Mouse (Mus musculus): ENCODE data around the gene Kcnh1. TPM values are rescaled to one million over a fixed set of nuclear protein-coding genes. Genes with fewer than 3 reads are reported as not detected.

Kcnh1 gene
- polyA plus RNA-seq, 1 experiment from 2014 or later = 0.27 TPM

DNA sequence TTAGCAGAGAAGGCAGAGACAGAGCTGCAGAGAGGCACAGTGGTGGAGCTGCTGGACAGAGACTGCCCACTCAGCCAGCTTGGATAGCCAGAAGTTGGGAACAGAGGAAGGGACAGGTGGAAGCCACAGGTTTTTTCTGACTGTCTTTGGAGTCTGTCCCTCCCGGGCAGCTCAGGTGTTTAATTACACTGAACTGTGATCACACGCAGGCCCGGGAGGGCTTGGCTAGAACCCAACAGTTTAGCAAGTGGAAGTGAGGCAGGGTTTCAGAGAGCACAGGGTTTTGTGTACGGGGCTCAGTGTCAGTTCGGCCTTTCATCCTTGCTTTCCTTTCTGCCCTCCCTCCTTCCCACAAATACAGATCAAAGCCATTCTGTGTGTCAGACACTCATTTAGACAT lies 156.8 kb downstream of the Kcnh1 start:
- H3K9me3 ChIP-seq (ENCODE audit: control insufficient read depth, low read length) = no peaks in the 10 kb centered on the region
- H3K4me3 ChIP-seq (ENCODE audit: low read depth, low read length) = no peak overlapping the region
- H3K4me2 ChIP-seq (replicated peaks; ENCODE audit: low read depth) = no peak overlapping the region
- no peak overlapping the region for H3K27ac ChIP-seq (replicated peaks)
- DNase-seq (ENCODE audit: low spot score) = no peak
- 43% methylated on average over 5 of the region's 5 CpGs for WGBS
- no peak for ATAC-seq (ENCODE audit: low FRiP score, low TSS enrichment)
- no peaks in the 10 kb centered on the region for H3K36me3 ChIP-seq (ENCODE audit: control insufficient read depth, insufficient read depth, low read length)
- TF ChIP-seq EP300 (optimal IDR thresholded peaks at IDR 0.05) (no peak), CTCF (IDR thresholded peaks at IDR 0.05; ENCODE audit: low read depth) (no peak)
- no peak overlapping the region for H3K9ac ChIP-seq (ENCODE audit: low read length)
- H3K27me3 ChIP-seq (ENCODE audit: control insufficient read depth, insufficient read depth, low read length) = no peaks in the 10 kb centered on the region
- no peaks in the 10 kb centered on the region for H3K4me1 ChIP-seq (replicated peaks; ENCODE audit: control insufficient read depth, insufficient read depth)

DNA sequence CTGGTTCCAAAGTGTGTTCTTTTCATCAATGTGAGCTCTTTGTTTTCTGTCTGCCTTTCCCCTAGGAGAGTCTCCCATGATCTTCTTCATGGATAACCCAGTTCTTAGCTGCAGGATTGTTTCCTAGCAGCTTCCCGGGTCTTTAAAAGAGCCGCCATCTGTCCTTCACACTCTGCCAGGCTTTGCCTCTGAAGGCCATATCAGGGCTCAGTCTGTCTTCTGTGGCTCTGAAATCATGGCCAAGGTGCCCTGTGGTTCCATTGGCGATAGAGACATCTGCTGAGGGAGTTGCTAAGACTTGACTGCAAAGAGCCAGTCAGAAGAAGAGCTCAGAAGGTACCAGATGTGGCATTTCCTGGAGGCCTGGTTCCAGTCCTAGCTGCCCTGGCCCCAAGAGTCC lies 165.7 kb downstream of the Kcnh1 start:
- Histone ChIP-seq H3K36me3 (ENCODE audit: control insufficient read depth, insufficient read depth, low read length) (no peaks in the 10 kb centered on the region), H3K27me3 (ENCODE audit: control insufficient read depth, insufficient read depth, low read length) (no peaks in the 10 kb centered on the region), H3K9me3 (ENCODE audit: control insufficient read depth, low read length) (no peaks in the 10 kb centered on the region), H3K4me2 (replicated peaks; ENCODE audit: low read depth) (no peak overlapping the region), H3K4me1 (replicated peaks; ENCODE audit: control insufficient read depth, insufficient read depth) (no peaks in the 10 kb centered on the region), H3K27ac (replicated peaks) (no peak overlapping the region), H3K4me3 (ENCODE audit: low read depth, low read length) (no peak overlapping the region), H3K9ac (ENCODE audit: low read length) (no peak overlapping the region)
- 89% methylated on average over 3 of the region's 3 CpGs for WGBS
- DNase-seq (ENCODE audit: low spot score) (no peak), ATAC-seq (ENCODE audit: low FRiP score, low TSS enrichment) (no peak)
- no peak for TF ChIP-seq EP300 (optimal IDR thresholded peaks at IDR 0.05)
- no peak for TF ChIP-seq CTCF (IDR thresholded peaks at IDR 0.05; ENCODE audit: low read depth)

DNA sequence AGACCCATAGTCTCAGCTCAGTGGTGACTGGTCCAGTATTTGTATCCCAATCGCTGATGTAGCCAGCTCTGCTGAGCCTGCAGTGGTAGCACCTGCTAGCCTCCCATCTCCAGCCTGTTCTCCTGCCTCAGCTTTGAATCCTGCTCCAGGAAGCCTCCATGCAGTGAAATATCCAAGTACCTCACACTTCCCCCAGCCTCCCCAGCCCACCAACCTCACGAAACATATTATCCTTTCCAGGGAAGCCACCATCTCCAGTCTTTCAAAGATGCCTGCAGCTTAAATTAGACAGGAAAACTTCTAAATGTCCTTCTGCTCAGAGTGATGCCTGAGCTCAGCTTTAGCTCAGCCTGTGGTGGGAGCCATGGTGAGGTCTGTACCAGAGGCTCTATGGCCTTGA lies 168.6 kb downstream of the Kcnh1 start:
- no peaks in the 10 kb centered on the region for H3K27me3 ChIP-seq (ENCODE audit: control insufficient read depth, insufficient read depth, low read length)
- no peaks in the 10 kb centered on the region for H3K4me1 ChIP-seq (replicated peaks; ENCODE audit: control insufficient read depth, insufficient read depth)
- H3K27ac ChIP-seq (replicated peaks) = no peak overlapping the region
- H3K4me2 ChIP-seq (replicated peaks; ENCODE audit: low read depth) = no peak overlapping the region
- no peaks in the 10 kb centered on the region for H3K9me3 ChIP-seq (ENCODE audit: control insufficient read depth, low read length)
- no peak overlapping the region for H3K9ac ChIP-seq (ENCODE audit: low read length)
- no peak for TF ChIP-seq CTCF (IDR thresholded peaks at IDR 0.05; ENCODE audit: low read depth)
- TF ChIP-seq EP300 (optimal IDR thresholded peaks at IDR 0.05) = no peak
- no peak for DNase-seq (ENCODE audit: low spot score)
- no peaks in the 10 kb centered on the region for H3K36me3 ChIP-seq (ENCODE audit: control insufficient read depth, insufficient read depth, low read length)
- no peak overlapping the region for H3K4me3 ChIP-seq (ENCODE audit: low read depth, low read length)
- no peak for ATAC-seq (ENCODE audit: low FRiP score, low TSS enrichment)
- 71% methylated on average over 2 of the region's 2 CpGs for WGBS

DNA sequence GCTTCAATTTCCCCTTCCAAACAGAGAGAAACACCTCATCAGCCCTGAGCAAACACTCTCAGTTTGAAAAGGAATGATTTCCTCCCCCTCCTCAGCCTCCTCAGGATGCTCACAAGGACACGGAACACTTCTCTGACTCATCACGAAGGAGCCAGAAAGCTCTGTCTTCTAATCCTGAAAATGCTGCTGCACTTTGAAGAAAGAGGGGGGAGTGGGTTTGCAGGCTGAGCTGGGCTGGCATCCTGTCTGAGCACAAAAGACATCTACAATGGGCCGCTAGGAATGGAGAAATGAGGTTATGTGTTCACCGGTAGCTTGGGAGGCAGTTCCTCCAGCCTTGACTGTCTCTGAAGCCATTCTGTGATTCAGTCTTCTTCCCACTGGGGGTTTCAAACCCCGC lies 177.8 kb downstream of the Kcnh1 start:
- Histone ChIP-seq H3K9ac (ENCODE audit: low read length) (no peak overlapping the region), H3K9me3 (ENCODE audit: control insufficient read depth, low read length) (no peaks in the 10 kb centered on the region), H3K4me1 (replicated peaks; ENCODE audit: control insufficient read depth, insufficient read depth) (no peaks in the 10 kb centered on the region), H3K36me3 (ENCODE audit: control insufficient read depth, insufficient read depth, low read length) (no peaks in the 10 kb centered on the region), H3K27ac (replicated peaks) (no peak overlapping the region), H3K27me3 (ENCODE audit: control insufficient read depth, insufficient read depth, low read length) (no peaks in the 10 kb centered on the region), H3K4me2 (replicated peaks; ENCODE audit: low read depth) (no peak overlapping the region), H3K4me3 (ENCODE audit: low read depth, low read length) (no peak overlapping the region)
- ATAC-seq (ENCODE audit: low FRiP score, low TSS enrichment) (no peak), DNase-seq (ENCODE audit: low spot score) (no peak)
- 42% methylated on average over 5 of the region's 5 CpGs for WGBS
- TF ChIP-seq EP300 (optimal IDR thresholded peaks at IDR 0.05) = no peak
- TF ChIP-seq CTCF (IDR thresholded peaks at IDR 0.05; ENCODE audit: low read depth) = no peak

DNA sequence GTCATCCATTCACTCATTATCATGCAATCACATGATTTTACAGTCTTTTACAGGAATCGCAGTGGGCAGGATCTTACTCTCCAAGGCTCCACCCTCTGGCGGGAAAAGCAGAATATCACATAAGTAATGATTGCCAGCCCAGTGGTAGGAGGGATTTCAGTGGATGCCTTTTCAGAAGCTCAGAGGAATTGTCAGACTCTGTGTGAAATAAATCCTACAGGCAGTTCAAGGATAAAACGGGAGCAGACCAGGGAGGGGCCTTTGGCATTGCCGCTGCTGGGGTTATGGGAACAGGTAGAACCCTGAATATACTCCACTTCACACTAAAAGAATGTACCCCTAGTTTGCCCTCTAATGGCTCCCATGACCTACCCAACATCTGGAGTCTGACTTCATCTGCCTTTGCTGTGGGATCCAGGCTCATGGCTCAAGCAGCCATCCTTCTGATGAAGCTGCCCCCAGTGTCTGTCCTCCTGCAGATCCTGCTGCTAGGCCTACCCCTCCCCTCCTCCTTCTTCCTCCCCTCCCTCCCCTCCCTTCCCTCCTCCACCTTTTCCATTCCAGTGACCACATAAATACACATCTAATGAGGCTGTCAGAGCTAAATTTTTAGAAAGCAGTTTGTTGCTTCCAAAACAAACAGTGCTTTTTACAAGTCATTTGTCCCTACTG lies 181.5 kb downstream of the Kcnh1 start:
- no peaks in the 10 kb centered on the region for H3K4me1 ChIP-seq (replicated peaks; ENCODE audit: control insufficient read depth, insufficient read depth)
- DNase-seq (ENCODE audit: low spot score) (no peak), ATAC-seq (ENCODE audit: low FRiP score, low TSS enrichment) (no peak)
- H3K9ac ChIP-seq (ENCODE audit: low read length) = no peak overlapping the region
- no peak for TF ChIP-seq CTCF (IDR thresholded peaks at IDR 0.05; ENCODE audit: low read depth)
- no peak for TF ChIP-seq EP300 (optimal IDR thresholded peaks at IDR 0.05)
- H3K27me3 ChIP-seq (ENCODE audit: control insufficient read depth, insufficient read depth, low read length) = no peaks in the 10 kb centered on the region
- 78% methylated on average over 4 of the region's 4 CpGs for WGBS
- no peaks in the 10 kb centered on the region for H3K9me3 ChIP-seq (ENCODE audit: control insufficient read depth, low read length)
- H3K4me2 ChIP-seq (replicated peaks; ENCODE audit: low read depth) = no peak overlapping the region
- H3K4me3 ChIP-seq (ENCODE audit: low read depth, low read length) = no peak overlapping the region
- H3K27ac ChIP-seq (replicated peaks) = no peak overlapping the region
- no peaks in the 10 kb centered on the region for H3K36me3 ChIP-seq (ENCODE audit: control insufficient read depth, insufficient read depth, low read length)

DNA sequence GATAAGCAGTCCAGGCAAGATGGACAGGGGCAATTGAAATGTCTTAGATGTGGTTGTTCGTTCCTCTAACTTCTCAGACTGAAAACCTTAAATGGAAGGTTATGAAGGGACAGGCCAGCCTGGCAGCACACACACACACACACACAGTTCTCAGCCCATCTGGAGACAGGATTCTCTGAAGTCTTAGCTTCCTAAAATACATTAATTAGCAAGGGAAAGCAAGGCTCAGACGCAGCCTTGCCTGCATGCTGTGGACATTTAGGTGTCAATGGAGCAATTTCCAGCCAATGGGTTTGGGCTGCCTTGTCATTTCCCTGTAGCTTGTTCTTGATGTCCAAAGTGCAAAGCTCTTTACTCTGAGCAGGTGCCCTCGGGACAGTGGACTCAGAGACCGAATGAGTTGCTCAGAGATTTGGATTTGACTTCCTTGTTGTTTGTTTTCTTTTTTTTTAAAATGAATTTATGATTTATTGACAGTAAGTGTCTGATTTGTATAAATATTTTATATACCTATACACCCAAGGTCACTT lies 188.0 kb downstream of the Kcnh1 start:
- H3K4me1 ChIP-seq (replicated peaks; ENCODE audit: control insufficient read depth, insufficient read depth) = no peaks in the 10 kb centered on the region
- H3K27ac ChIP-seq (replicated peaks) = no peak overlapping the region
- no peak overlapping the region for H3K4me3 ChIP-seq (ENCODE audit: low read depth, low read length)
- H3K36me3 ChIP-seq (ENCODE audit: control insufficient read depth, insufficient read depth, low read length) = no peaks in the 10 kb centered on the region
- ATAC-seq (ENCODE audit: low FRiP score, low TSS enrichment) = no peak
- TF ChIP-seq CTCF (IDR thresholded peaks at IDR 0.05; ENCODE audit: low read depth) = no peak
- no peak for TF ChIP-seq EP300 (optimal IDR thresholded peaks at IDR 0.05)
- no peaks in the 10 kb centered on the region for H3K27me3 ChIP-seq (ENCODE audit: control insufficient read depth, insufficient read depth, low read length)
- no peak for DNase-seq (ENCODE audit: low spot score)
- no peak overlapping the region for H3K4me2 ChIP-seq (replicated peaks; ENCODE audit: low read depth)
- WGBS = 71% methylated on average over 4 of the region's 4 CpGs
- H3K9ac ChIP-seq (ENCODE audit: low read length) = no peak overlapping the region
- no peaks in the 10 kb centered on the region for H3K9me3 ChIP-seq (ENCODE audit: control insufficient read depth, low read length)

Measured in stomach, postnatal 0 days (tissue).